Mouse (Mus musculus) neural tube, embryonic 14.5 days (tissue): ENCODE results near the gene Rab30. TPM values are rescaled to one million over a fixed set of nuclear protein-coding genes. Genes with fewer than 3 reads are reported as not detected.

ENCODE experiments used
- ATAC-seq: fragments of 200-750 bp; cut with Nextera tagmentation; 2 replicates; pipeline ENCODE4 v1.8.0; 2017; ENCODE audit warnings: low read depth, mild to moderate bottlenecking, moderate TSS enrichment, moderate library complexity
- H3K27ac ChIP-seq: fragments of 300-500 bp; sonication (generic); 2 replicates; pipeline ENCODE4 v1.5.1; 2014; ENCODE audit warnings: low read depth, mild to moderate bottlenecking, control low read depth, low read length, moderate library complexity, mixed read lengths
- H3K27me3 ChIP-seq: fragments of 300-500 bp; sonication (generic); 2 replicates; pipeline ENCODE4 v1.6.1; 2014; ENCODE audit warnings: low read length; ENCODE audit not compliant: control insufficient read depth, insufficient read depth
- H3K36me3 ChIP-seq: fragments of 300-500 bp; sonication (generic); 2 replicates; pipeline ENCODE4 v1.6.1; 2014; ENCODE audit warnings: low read length, mixed read lengths; ENCODE audit not compliant: control insufficient read depth, insufficient read depth
- H3K4me1 ChIP-seq: fragments of 300-500 bp; sonication (generic); 2 replicates; pipeline ENCODE4 v1.6.1; 2014; ENCODE audit warnings: low read length; ENCODE audit not compliant: control insufficient read depth, insufficient read depth
- H3K4me2 ChIP-seq: fragments of 300-500 bp; sonication (generic); 2 replicates; pipeline ENCODE4 v1.6.1; 2014; ENCODE audit warnings: mild to moderate bottlenecking, low read depth, low read length, control low read depth
- H3K4me3 ChIP-seq: fragments of 300-500 bp; sonication (generic); 2 replicates; pipeline ENCODE4 v1.5.1; 2014; ENCODE audit warnings: low read depth, low read length, control low read depth, mixed read lengths
- H3K9ac ChIP-seq: fragments of 300-500 bp; sonication (generic); replicated peaks from 2 replicates; pipeline ENCODE4 v1.6.1; 2014; ENCODE audit warnings: low read depth, mild to moderate bottlenecking, control low read depth, low read length, mixed read lengths
- H3K9me3 ChIP-seq: fragments of 300-500 bp; sonication (generic); 2 replicates; pipeline ENCODE4 v1.6.1; 2016; ENCODE audit warnings: low read length; ENCODE audit not compliant: control insufficient read depth
- WGBS: fragments of 180-500 bp; shearing (Covaris S2); extraction: QIAGEN DNeasy Blood & Tissue Kit; methylation state at CpG from one replicate; pipeline ENCODE4 v1.1.7; 2014; 5-methylcytosine and 5-hydroxymethylcytosine counted together
- polyA plus RNA-seq: library from polyadenylated mRNA; unstranded; fragments of >200 nt; fragmentation: Nextera tagmentation; extraction: Ambion mirVana; gene quantifications from 2 replicates; pipeline ENCODE4 v1.2.1, GENCODE M21; 2014

Rab30 gene
- polyA plus RNA-seq = 28.5 and 34.7 TPM in 2 replicates

GRCm38 (mm10) chr7:92741152-92741860 is at the start of gene Rab30:
Gene Rab30 (plus strand): TSS chr7:92741603.
- under 1% methylated on average over 38 of the region's 38 CpGs for WGBS
- peak; percentile 100 for ATAC-seq
- Histone ChIP-seq H3K4me2 (peak within 1 kb of the TSS; percentile 81), H3K4me3 (peak within 1 kb of the TSS; percentile 79), H3K4me1 (peaks cover 28% of the 10 kb centered on the region), H3K27ac (peak within 1 kb of the TSS; percentile 90), H3K27me3 (no peaks in the 10 kb centered on the region), H3K9ac (peak within 1 kb of the TSS; percentile 96), H3K9me3 (no peaks in the 10 kb centered on the region), H3K36me3 (0 out of 2 replicates have a peak, but pooled peaks cover 9% of the 10 kb centered on the region)

- H3K4me1 ChIP-seq = no peaks in the 10 kb centered on the region
- H3K27me3 ChIP-seq = no peaks in the 10 kb centered on the region
- no peak for ATAC-seq
- H3K27ac ChIP-seq = no peak overlapping the region
- H3K4me2 ChIP-seq = no peak overlapping the region
- no peaks in the 10 kb centered on the region for H3K36me3 ChIP-seq
- no peak overlapping the region for H3K9ac ChIP-seq
- H3K4me3 ChIP-seq = no peak overlapping the region
- 60% methylated on average over 3 of the region's 3 CpGs for WGBS
- no peaks in the 10 kb centered on the region for H3K9me3 ChIP-seq
Observed at GRCm38 (mm10) chr7:92696395-92696794, 45.0 kb upstream of the Rab30 start.

- no peak overlapping the region for H3K9ac ChIP-seq
- no peaks in the 10 kb centered on the region for H3K27me3 ChIP-seq
- no peak overlapping the region for H3K4me3 ChIP-seq
- no peak for ATAC-seq
- H3K4me2 ChIP-seq = no peak overlapping the region
- WGBS = 77% methylated on average over 5 of the region's 5 CpGs
- no peaks in the 10 kb centered on the region for H3K4me1 ChIP-seq
- H3K27ac ChIP-seq = no peak overlapping the region
- no peaks in the 10 kb centered on the region for H3K36me3 ChIP-seq
- no peaks in the 10 kb centered on the region for H3K9me3 ChIP-seq
Observed at GRCm38 (mm10) chr7:92698770-92699169, 42.6 kb upstream of the Rab30 start.

DNA sequence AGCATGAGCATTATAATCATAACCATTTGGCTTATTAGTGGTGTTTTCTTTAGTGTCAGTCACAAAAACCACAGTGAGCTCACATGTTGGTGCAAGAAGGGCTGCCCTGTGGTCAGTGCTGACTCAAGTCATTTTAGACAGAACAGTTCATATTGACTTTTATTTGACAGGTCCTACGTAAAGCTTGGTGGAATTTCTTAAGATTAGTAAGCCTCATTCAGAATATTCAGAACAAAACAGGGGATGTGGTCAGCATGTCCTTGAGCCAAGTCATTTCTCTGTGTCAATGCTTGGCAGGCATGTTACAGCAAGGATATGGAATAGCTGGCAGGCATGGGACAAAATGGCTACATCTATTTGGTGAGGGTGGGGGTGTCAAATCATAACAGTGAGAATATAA is 37.7 kb upstream of the Rab30 start:
- Histone ChIP-seq H3K4me1 (no peaks in the 10 kb centered on the region), H3K36me3 (no peaks in the 10 kb centered on the region), H3K4me2 (no peak overlapping the region), H3K4me3 (no peak overlapping the region), H3K27ac (no peak overlapping the region), H3K9ac (no peak overlapping the region), H3K9me3 (no peaks in the 10 kb centered on the region), H3K27me3 (no peaks in the 10 kb centered on the region)
- WGBS = 85% methylated on average over 1 of the region's 1 CpGs
- ATAC-seq = no peak

- ATAC-seq = no peak
- WGBS = 84% methylated on average over 2 of the region's 2 CpGs
- no peak overlapping the region for H3K4me3 ChIP-seq
- no peaks in the 10 kb centered on the region for H3K27me3 ChIP-seq
- no peaks in the 10 kb centered on the region for H3K4me1 ChIP-seq
- no peaks in the 10 kb centered on the region for H3K9me3 ChIP-seq
- H3K9ac ChIP-seq = no peak overlapping the region
- H3K4me2 ChIP-seq = no peak overlapping the region
- no peaks in the 10 kb centered on the region for H3K36me3 ChIP-seq
- no peak overlapping the region for H3K27ac ChIP-seq
Observed at GRCm38 (mm10) chr7:92705534-92705933, 35.9 kb upstream of the Rab30 start.

DNA sequence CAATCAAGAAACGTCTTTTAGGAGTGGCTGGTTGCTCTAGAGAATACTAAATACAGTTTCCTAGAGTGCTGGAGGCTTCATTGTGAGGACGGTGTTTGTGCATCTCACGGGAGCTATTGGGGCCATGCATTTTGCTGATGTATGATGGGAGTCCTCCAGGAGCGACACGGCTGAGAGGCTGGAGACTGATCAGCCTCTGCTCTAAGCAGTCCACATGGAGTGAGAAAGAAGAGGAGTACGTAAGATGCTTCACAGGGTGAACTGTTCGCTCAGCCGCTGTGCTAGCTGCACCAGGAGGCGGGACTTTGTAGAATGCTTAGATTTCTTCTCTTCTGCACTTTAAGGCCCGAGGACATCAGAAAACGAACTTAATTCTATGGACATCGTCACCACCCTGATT is 34.7 kb upstream of the Rab30 start:
- Histone ChIP-seq H3K36me3 (no peaks in the 10 kb centered on the region), H3K4me3 (no peak overlapping the region), H3K4me2 (no peak overlapping the region), H3K4me1 (no peaks in the 10 kb centered on the region), H3K9ac (no peak overlapping the region), H3K27me3 (no peaks in the 10 kb centered on the region), H3K9me3 (no peaks in the 10 kb centered on the region), H3K27ac (no peak overlapping the region)
- WGBS = 54% methylated on average over 12 of the region's 12 CpGs
- peak; percentile 54; the same call in 1 of the 2 replicates for ATAC-seq

DNA sequence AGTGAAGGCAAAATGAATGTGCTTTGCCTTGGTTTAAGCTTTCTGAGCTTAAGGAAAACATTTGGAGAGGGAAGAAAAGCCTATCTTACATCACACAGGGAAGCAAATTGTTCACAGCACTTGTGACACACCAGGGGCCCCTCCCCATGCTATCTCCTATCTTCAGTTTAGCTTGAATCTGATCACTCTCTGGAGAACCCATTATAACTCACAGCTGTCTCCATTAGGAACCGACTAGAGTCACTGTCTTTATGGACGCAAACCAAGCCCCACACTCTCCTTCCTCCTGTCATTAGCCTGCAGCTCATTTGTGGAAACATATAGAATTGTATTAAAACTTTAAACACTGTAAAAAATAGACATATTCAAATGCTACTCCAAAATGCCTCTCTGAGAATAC is 31.8 kb upstream of the Rab30 start:
- Histone ChIP-seq H3K9ac (no peak overlapping the region), H3K27ac (no peak overlapping the region), H3K36me3 (no peaks in the 10 kb centered on the region), H3K4me3 (no peak overlapping the region), H3K9me3 (no peaks in the 10 kb centered on the region), H3K4me1 (no peaks in the 10 kb centered on the region), H3K27me3 (no peaks in the 10 kb centered on the region), H3K4me2 (no peak overlapping the region)
- ATAC-seq = peak; percentile 63; the same call in 1 of the 2 replicates
- WGBS = 35% methylated on average over 2 of the region's 2 CpGs

- no peak overlapping the region for H3K4me2 ChIP-seq
- no peaks in the 10 kb centered on the region for H3K4me1 ChIP-seq
- 85% methylated on average over 3 of the region's 3 CpGs for WGBS
- H3K9me3 ChIP-seq = no peaks in the 10 kb centered on the region
- H3K27me3 ChIP-seq = no peaks in the 10 kb centered on the region
- H3K4me3 ChIP-seq = no peak overlapping the region
- ATAC-seq = no peak
- no peaks in the 10 kb centered on the region for H3K36me3 ChIP-seq
- H3K27ac ChIP-seq = no peak overlapping the region
- H3K9ac ChIP-seq = no peak overlapping the region
Observed at GRCm38 (mm10) chr7:92711593-92711992, 29.8 kb upstream of the Rab30 start.

DNA sequence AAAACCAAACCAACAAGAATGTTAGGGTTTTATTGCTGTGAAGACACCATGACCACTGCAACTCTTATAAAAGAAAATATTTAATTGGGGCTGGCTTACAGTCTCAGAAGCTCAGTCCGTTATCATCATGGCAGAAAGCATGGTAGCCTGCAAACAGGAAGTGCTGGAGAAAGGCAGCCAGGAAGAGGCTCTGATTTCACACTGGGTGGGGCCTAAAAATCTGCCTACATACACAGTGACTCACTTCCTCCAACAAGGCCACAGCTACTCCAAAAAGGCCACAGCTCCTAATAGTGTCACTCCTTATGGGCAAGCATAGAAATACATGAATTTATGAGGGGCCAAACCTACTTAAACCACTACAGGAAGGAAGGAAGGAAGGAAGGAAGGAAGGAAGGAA is 26.3 kb upstream of the Rab30 start:
- 97% methylated on average over 1 of the region's 1 CpGs for WGBS

More for the DNA sequence above, 26.3 kb upstream of the Rab30 start:
- Histone ChIP-seq H3K4me2 (no peak overlapping the region), H3K9ac (no peak overlapping the region), H3K27ac (no peak overlapping the region), H3K4me3 (no peak overlapping the region), H3K9me3 (no peaks in the 10 kb centered on the region), H3K27me3 (no peaks in the 10 kb centered on the region), H3K36me3 (no peaks in the 10 kb centered on the region), H3K4me1 (no peaks in the 10 kb centered on the region)
- ATAC-seq = no peak
